Mouse (Mus musculus) heart, adult 2 months (tissue): ENCODE measurements around the gene Itprid2. TPM values are rescaled to one million over a fixed set of nuclear protein-coding genes. Genes with fewer than 3 reads are reported as not detected.

Experiments used
- DNase-seq, 2 experiments: peaks; one replicate each; pipeline ENCODE4 v3.0.0; 2021
- H3K27ac ChIP-seq: fragments of 200-600 bp; 2 replicates; pipeline ENCODE4 v1.8.1; 2022
- H3K27me3 ChIP-seq: fragments of 200-500 bp; 2 replicates; pipeline ENCODE4 v1.6.1; 2012; ENCODE audit warnings: mild to moderate bottlenecking, low read length, inconsistent platforms, mixed read lengths; ENCODE audit not compliant: control insufficient read depth, insufficient read depth
- H3K36me3 ChIP-seq: fragments of 200-500 bp; 2 replicates; pipeline ENCODE4 v1.6.1; 2012; ENCODE audit warnings: low read length, inconsistent platforms; ENCODE audit not compliant: control insufficient read depth, insufficient read depth
- H3K4me1 ChIP-seq: fragments of 200-500 bp; 2 replicates; pipeline ENCODE4 v1.6.1; 2011; ENCODE audit warnings: low read length; ENCODE audit not compliant: control insufficient read depth, insufficient read depth
- H3K4me3 ChIP-seq: fragments of 200-600 bp; 2 replicates; pipeline ENCODE4 v1.8.1; 2022
- H3K79me2 ChIP-seq: fragments of 200-500 bp; replicated peaks from 2 replicates; pipeline ENCODE4 v1.6.1; 2012; ENCODE audit warnings: mild to moderate bottlenecking, inconsistent platforms, low read length, moderate library complexity, mixed read lengths; ENCODE audit not compliant: control insufficient read depth, insufficient read depth
- H3K9ac ChIP-seq: fragments of 200-500 bp; 2 replicates; pipeline ENCODE4 v1.6.1; 2012; ENCODE audit warnings: low read depth, mild to moderate bottlenecking, control low read depth, inconsistent platforms, low read length, mixed read lengths
- CTCF ChIP-seq: fragments of 200-600 bp; IDR thresholded peaks from 2 replicates; pipeline ENCODE4 v1.8.1; 2022; ENCODE audit warnings: antibody characterized with exemption, mild to moderate bottlenecking, moderate library complexity
- EP300 ChIP-seq: fragments of 200-500 bp; IDR thresholded peaks from 2 replicates; pipeline ENCODE4 v1.6.1; 2011; ENCODE audit warnings: low read depth, low read length, control low read depth; ENCODE audit not compliant: insufficient read depth
- POLR2A ChIP-seq: fragments of 200-500 bp; IDR thresholded peaks from 2 replicates; pipeline ENCODE4 v1.6.1; 2011; ENCODE audit warnings: mild to moderate bottlenecking, low read depth, low read length, control low read depth; ENCODE audit not compliant: insufficient read depth
- WGBS: fragments of 180-500 bp; shearing (Covaris S2); methylation state at CpG from one replicate; pipeline ENCODE4 v1.1.7; 2018; 5-methylcytosine and 5-hydroxymethylcytosine counted together
- intact Hi-C: fragments of 180-260 bp; cut with DNase I; formaldehyde crosslinking; loops from one replicate; pipeline ENCODE4 v1.15.1; 2025
- polyA plus RNA-seq: library from polyadenylated mRNA; depleted of rRNA; stranded (reverse); fragments of >200 nt; gene quantifications from 2 replicates; pipeline ENCODE4 v1.2.3, GENCODE M21; 2012
- total RNA-seq, 2 experiments: library from RNA; stranded (reverse); gene quantifications; 2 replicates each; pipeline ENCODE4 v1.2.3; 2021

Gene Itprid2
- total and polyA plus RNA-seq, 3 experiments, result 6.5 to 24.0 (median 19.3) TPM

DNA sequence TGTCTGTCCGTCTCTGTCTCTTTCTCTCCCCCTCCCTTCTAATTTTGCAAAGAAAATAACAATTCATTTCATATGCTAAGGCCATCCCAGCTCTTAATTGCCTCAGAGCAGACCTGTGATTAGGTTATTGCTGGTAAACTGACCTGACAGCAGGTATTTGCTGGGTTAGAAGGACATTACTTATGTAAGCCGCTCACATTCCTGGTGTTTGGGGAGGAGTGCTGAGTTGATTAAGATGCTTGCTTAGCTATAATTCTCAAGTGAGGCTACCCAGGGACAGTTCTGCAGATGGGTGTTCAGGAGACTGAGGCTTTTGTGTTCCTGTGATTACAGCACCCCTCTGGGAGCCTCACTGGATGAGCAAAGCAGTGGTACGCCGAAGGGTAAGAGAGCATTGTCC is 3.8 kb downstream of the Itprid2 start:
- TF ChIP-seq POLR2A (no peak), CTCF (no peak), EP300 (no peak)
- Histone ChIP-seq H3K9ac (peak overlapping the region; percentile 19), H3K27ac (no peak overlapping the region; the same call in 1 of the 2 replicates), H3K4me1 (peaks cover 10% of the 10 kb centered on the region), H3K36me3 (peaks cover 55% of the 10 kb centered on the region), H3K79me2 (peaks cover 3% of the 10 kb centered on the region; the same call in 1 of the 2 replicates), H3K4me3 (peak overlapping the region; percentile 19), H3K27me3 (no peaks in the 10 kb centered on the region)
- intact Hi-C loops, result no loop called here
- WGBS, result 66% methylated on average over 4 of the region's 4 CpGs
- no peak for DNase-seq

DNA sequence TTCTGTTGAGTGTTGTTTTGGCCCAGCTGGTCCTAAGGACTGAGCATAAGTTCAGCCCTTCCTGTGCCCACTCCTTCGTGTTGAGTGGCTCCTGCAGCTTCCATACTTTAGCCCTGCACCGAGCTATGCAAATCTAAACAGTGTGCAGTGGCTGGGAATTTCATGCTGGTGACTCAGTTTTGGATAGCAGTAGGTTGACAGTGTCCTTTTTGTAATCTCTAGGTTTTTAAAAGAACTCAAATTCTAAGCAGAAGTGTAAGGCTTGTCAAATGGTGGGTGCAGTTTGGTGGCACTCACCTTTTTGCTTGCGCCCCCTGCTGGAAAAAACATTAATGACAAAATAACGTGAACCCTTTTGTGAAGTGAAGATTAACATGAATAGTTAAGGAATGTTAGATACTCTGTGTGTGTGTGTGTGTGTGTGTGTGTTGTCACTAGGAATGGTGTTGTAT is 11.1 kb downstream of the Itprid2 start:
- peak overlapping the region; percentile 56 for H3K27ac ChIP-seq

DNA sequence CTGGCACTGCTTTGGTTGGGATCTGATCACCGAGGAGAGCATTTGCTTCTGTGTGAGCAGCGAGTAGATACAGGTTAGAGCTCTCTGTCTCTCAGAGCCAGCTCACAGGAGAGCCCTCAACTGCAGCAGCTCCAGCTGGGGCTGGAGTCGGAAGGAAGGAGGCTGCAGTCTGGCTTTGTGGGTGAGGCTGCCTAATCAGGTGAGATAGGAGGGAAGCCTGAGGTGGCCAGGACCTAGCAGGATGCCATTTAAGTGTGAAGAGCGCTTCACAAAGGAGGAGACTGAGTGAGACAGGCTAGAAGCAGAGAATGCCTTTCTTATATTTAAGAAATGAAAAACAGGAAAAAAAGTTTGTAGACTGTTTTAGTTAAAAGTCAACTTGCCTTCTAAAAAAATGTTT is 11.9 kb downstream of the Itprid2 start:
- WGBS, result 37% methylated on average over 4 of the region's 4 CpGs
- Histone ChIP-seq H3K4me1 (peaks cover 13% of the 10 kb centered on the region), H3K27ac (peak overlapping the region; percentile 56), H3K9ac (peak overlapping the region; percentile 20; the same call in 1 of the 2 replicates), H3K79me2 (no peaks in the 10 kb centered on the region; the same call in 1 of the 2 replicates), H3K27me3 (no peaks in the 10 kb centered on the region), H3K36me3 (peaks cover 46% of the 10 kb centered on the region), H3K4me3 (peak overlapping the region; percentile 9; the same call in 1 of the 2 replicates)
- TF ChIP-seq EP300, result 0 out of 2 replicates have a peak, but pooled peaks have one; percentile 15
- TF ChIP-seq CTCF, result no peak
- intact Hi-C loops, result loop anchor here (5.0 kb wide), 1 partner anchor 70 kb away; no protein-coding TSS in a partner anchor
- DNase-seq, result no peak

More for the DNA sequence above, 11.1 kb downstream of the Itprid2 start:
- Histone ChIP-seq H3K4me1 (peaks cover 13% of the 10 kb centered on the region), H3K36me3 (peaks cover 48% of the 10 kb centered on the region), H3K79me2 (no peaks in the 10 kb centered on the region; the same call in 1 of the 2 replicates), H3K4me3 (no peak overlapping the region), H3K9ac (peak overlapping the region; percentile 24; the same call in 1 of the 2 replicates), H3K27me3 (no peaks in the 10 kb centered on the region)
- 29% methylated on average over 4 of the region's 4 CpGs for WGBS
- TF ChIP-seq POLR2A (no peak), CTCF (peak; percentile 80)
- peak in 1 of 2 experiments; percentile 32 for DNase-seq
- intact Hi-C loops, result loop anchor here (1.0 to 5.0 kb wide), 2 partner anchors 69 to 134 kb away; no protein-coding TSS in a partner anchor

DNA sequence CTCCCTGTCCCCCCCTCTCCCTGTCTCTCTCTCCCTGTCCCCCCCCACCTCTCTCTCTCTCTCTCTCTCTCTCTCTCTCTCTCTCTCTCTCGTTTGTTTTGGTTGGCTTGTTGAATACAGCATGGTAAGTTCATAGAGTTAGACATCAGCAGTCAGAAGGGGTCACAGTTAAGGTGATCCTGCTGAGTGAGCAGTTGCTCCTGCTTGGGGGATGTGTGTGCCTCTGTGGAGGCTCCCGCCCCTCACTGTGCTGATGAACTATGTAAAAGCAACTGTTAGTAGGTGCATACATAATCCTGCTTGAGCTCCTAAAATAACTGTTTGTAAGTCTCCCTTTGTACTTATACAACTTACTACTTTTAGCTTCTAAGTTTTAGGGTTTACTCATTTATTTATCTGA is 12.6 kb downstream of the Itprid2 start:
- no peaks in the 10 kb centered on the region for H3K27me3 ChIP-seq
- TF ChIP-seq CTCF, result no peak
- TF ChIP-seq POLR2A, result no peak
- TF ChIP-seq EP300, result no peak
- H3K4me1 ChIP-seq, result peaks cover 13% of the 10 kb centered on the region
- H3K4me3 ChIP-seq, result no peak overlapping the region
- peaks cover 44% of the 10 kb centered on the region for H3K36me3 ChIP-seq
- WGBS, result 61% methylated on average over 2 of the region's 2 CpGs
- H3K9ac ChIP-seq, result no peak overlapping the region
- H3K79me2 ChIP-seq, result no peaks in the 10 kb centered on the region; the same call in 1 of the 2 replicates
- H3K27ac ChIP-seq, result no peak overlapping the region
- intact Hi-C loops, result loop anchor here (5.0 kb wide), 1 partner anchor 70 kb away; no protein-coding TSS in a partner anchor
- no peak for DNase-seq

DNA sequence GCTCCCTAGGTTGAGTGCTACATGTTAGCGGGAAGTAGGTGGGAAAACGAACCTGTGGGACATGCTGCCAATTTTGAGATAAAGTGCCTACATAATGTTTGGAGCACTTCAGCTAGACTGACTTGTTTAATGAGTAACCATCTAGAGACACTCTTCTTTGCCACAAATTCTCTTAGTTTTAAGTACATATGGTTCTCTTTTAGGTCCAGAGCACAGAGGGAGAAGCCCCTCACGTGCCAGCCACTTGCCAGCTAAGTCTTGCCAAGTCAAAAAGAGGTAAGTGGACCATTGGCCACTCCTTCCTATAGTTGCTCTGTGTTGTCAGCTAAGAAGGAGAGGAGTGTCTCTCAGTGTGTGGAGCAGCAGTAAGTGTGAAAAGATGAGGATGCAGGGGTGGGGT is 16.0 kb downstream of the Itprid2 start:
- no peaks in the 10 kb centered on the region for H3K27me3 ChIP-seq
- intact Hi-C loops, result loop anchor here (5.0 kb wide), 1 partner anchor 279 kb away; no protein-coding TSS in a partner anchor
- peaks cover 12% of the 10 kb centered on the region for H3K4me1 ChIP-seq
- TF ChIP-seq POLR2A (no peak), EP300 (no peak), CTCF (no peak)
- no peak overlapping the region for H3K9ac ChIP-seq
- WGBS, result 68% methylated on average over 3 of the region's 3 CpGs
- no peak overlapping the region for H3K4me3 ChIP-seq
- H3K79me2 ChIP-seq, result peaks cover 1% of the 10 kb centered on the region; the same call in 1 of the 2 replicates
- H3K36me3 ChIP-seq, result peaks cover 34% of the 10 kb centered on the region
- no peak for DNase-seq
- no peak overlapping the region for H3K27ac ChIP-seq

DNA sequence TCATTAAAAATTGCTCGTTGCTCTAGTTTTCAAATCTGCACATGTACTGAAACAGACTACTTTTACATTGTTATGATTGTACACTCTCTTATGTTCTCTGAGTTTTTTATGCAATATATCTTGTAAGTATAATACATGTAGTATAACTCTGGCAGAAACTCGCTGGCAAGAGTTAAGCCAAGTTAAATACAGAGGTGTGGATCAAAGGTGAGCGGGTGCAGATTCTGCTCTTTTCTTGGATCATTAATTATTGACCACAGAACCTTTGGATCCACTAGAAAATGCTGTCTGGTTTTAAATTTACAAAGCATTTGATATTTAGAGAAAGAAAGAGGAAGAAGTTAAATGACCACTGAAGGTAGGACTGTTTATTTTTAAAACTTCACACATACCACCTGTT is 16.5 kb downstream of the Itprid2 start:
- peaks cover 33% of the 10 kb centered on the region for H3K36me3 ChIP-seq
- no peak overlapping the region for H3K27ac ChIP-seq
- no peak for DNase-seq
- TF ChIP-seq EP300 (no peak), POLR2A (no peak), CTCF (no peak)
- peaks cover 1% of the 10 kb centered on the region; the same call in 1 of the 2 replicates for H3K79me2 ChIP-seq
- H3K4me3 ChIP-seq, result no peak overlapping the region
- 91% methylated on average over 3 of the region's 3 CpGs for WGBS
- intact Hi-C loops, result loop anchor here (5.0 kb wide), 1 partner anchor 279 kb away; no protein-coding TSS in a partner anchor
- no peaks in the 10 kb centered on the region for H3K27me3 ChIP-seq
- H3K4me1 ChIP-seq, result peaks cover 11% of the 10 kb centered on the region
- no peak overlapping the region for H3K9ac ChIP-seq
